Mouse (Mus musculus) frontal cortex, postnatal 14 days (tissue): ENCODE measurements around the gene Agbl4.

Experiments used
- DNase-seq, 2 experiments: peaks; one replicate each; pipeline ENCODE4 v3.0.0; 2022; ENCODE audit warnings: low spot score in 2 of 2

The Agbl4 gene

DNA sequence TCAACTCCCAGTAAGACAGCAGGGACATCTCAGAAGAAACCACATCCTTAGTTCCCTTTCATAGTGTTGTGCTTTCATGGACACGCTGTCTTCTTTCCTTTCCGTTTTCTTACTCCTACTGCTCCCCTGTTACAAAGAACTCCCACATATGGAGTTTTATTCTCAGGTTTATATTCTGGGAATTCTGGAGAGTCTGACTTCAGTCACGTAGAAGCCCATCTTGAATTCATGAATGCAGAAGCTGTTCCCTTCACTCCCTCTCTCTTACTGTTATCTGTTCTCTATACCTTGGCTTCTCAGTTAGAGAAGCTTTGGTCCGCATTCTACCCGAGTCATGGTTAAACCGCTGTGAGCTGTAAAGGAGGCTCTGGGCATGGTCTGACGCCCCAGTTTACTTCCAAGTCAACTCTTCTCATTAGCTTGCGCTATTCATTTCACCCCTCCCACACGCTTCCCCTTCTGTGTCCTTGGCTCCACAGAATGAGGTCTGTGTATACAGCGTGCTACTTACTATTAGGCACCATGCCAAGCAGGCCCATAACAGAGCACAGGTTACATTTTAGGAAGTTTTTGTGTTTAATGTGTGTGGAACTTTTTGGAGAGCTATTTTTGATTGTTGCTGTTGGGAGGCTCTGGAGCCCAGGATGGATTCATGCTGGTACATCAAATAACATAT, 1186.2 kb downstream of the Agbl4 start:
- no peak for DNase-seq

GRCm38 (mm10) chr4:111584286-111584685, 1186.8 kb downstream of the Agbl4 start:
- no peak for DNase-seq

DNA sequence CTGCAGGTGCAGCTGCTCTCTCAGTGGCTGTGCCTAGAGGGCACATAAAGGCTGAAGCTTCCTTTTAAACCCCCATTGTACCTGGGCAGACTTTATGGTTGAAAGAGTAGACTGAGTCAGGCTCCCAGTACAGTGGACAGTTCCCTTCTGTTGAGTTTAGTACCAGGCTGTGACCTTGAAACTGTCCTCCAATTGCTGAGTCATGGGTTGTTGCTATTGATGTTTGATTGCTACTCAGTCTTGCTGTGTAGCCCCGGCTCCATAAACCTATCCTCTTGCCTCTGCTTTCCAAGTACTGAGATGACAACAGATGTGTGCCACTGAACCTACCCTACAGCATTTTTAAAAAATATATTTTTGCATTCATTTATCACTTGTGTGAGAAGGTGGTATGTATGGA, 1190.8 kb downstream of the Agbl4 start:
- no peak for DNase-seq

DNA sequence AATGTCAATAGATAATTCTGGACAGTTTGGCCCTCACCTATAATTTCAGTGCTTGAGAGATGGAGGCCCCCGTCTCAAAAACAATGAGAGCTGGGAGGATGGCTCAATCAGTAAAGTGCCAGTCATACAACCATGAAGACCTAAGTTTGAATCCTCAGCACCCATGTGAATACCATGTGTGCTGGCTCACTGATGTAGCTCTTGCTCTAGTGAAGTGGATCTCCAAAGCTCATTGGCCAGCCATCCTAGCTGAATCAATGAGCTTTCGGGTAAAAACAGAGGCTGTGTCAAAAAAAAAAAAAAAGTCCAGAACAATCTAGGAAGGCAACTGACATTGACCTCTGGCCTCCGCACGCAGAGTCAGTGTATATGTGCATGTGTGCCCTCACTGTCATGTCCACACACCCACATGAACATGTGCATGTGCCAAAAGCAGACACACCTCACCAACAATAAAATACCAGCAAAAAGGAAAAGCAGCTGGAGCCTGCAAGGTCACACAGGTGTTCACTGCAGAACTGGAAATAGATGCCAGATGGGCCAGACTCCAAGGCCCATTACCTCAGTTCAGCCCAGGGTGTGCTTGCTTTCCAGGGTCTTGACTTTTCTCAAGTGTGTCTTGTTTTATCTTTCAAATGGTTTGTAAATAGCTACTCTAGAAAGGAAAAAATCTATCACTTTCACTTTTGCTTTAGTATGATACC, 1192.2 kb downstream of the Agbl4 start:
- no peak for DNase-seq

DNA sequence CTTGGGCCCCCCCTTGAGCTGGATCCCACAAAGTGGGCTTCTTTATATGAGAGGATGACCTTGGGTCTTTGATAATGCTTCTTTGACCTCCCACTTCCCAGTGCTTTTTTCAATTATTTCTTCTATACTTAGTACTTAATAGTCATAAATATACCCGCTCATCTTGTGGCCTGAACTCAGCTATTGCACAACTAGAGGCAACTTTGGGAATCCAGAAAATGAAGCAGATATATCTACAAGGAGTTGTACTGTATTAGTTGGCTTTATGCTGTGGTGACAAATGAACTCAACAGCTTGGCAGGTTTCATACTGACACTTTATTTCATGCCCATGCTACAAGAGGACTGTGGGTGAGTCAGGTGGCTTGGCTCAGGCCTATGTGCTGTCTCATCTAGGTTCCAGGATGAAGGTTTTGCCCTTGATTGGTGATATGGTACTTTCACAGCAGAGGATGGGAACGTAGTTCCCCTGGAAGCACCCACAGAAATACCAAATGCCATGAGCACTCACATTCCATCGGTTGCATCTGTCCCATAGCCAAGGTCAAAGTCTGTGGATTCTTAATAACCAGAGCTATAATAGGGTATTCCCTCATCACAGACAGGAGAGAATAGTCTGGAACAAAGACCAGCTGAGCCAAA, 1197.3 kb downstream of the Agbl4 start:
- no peak for DNase-seq

- DNase-seq, result peak in 1 of 2 experiments; percentile 42
Measured at GRCm38 (mm10) chr4:111597249-111597661, 1199.8 kb downstream of the Agbl4 start.

GRCm38 (mm10) chr4:111597986-111598385, 1200.5 kb downstream of the Agbl4 start:
- no peak for DNase-seq

DNA sequence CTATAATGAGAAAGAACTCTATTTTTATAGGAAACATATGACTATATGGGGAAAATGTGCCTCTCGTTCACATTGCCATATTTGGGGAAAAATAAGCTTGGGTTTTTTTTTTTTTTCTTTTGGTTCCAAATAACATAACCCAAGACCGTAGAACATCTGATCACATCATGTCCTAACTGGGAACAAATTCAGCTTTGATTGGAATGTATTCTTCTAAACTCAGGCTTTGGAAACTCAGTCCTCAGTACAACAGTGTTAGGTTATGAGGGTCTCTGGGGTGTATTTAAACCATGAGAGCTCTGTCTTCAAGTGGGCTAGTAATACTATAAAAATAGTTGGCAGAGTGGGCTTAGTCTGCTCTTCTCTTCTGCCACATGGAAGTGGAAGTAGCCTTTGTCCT, 1205.7 kb downstream of the Agbl4 start:
- no peak for DNase-seq

DNA sequence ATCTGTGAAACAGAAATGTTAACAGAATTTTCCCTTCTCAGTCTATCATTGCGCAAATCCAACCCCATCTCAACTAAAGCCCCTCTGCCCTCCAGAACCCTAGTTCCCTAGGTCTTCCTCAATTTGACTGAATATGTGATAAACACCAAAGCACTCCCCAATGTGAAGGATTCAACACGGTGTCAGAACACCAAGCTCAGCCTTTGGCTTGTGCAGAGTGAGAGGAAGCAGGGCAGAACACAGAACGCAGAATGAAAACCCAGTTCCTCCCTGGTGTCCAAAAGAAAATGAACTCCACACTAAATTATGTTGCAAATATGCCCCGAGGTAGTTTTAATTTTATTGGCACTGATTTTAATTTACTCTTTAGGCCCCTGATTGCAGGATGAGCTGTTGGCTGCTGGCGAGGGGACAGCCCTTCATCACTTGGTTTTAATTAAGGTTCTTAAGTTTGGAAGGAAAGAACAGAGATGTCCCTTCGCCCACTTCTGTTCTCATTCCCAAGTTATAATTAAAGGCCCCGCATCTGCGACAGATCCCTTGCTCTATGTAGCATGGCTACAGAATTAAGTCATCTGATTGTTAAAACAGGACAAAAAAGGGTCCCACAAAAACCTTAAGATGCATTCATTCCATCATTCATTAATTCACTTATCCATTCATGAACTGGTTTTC, 1210.5 kb downstream of the Agbl4 start:
- no peak for DNase-seq

GRCm38 (mm10) chr4:111621865-111622264, 1224.4 kb downstream of the Agbl4 start:
- DNase-seq, result no peak

- no peak for DNase-seq
Measured at GRCm38 (mm10) chr4:111624914-111625313, 1227.5 kb downstream of the Agbl4 start.

DNA sequence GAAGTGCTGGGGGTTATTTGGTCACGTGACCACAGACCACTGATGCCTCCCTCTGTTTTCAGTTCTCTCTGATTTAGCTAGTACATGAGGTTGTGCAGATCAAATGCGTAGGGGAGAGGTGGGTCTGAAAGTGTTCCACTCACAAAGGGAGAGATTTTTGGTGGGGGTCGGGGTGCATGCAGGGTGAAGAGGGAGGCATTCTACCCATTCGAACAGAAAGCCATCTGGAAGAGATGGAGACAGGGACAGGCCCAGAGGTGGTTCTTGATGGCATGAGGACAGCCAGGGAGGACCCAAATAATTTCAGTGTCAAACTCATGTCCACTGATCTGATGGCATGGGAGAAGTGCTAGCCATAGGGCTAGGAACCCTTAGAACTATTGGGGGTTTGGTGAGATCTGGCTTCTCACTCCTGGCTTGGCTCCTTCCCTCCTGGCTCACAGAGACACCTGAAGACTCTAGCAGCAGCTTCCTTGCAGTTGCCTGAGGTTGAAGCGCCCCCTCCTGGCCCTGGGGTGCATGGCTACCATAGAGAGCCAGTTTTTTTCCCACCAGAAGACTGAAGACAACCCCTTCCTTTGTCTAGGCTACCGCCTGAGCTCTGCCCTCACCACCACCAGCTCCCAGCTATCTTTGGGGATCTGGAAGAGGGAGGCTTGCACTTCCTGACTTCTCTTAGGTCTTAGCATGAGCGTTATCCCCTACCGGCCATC, 1228.8 kb downstream of the Agbl4 start:
- DNase-seq, result peak; percentile 61 to 83

DNA sequence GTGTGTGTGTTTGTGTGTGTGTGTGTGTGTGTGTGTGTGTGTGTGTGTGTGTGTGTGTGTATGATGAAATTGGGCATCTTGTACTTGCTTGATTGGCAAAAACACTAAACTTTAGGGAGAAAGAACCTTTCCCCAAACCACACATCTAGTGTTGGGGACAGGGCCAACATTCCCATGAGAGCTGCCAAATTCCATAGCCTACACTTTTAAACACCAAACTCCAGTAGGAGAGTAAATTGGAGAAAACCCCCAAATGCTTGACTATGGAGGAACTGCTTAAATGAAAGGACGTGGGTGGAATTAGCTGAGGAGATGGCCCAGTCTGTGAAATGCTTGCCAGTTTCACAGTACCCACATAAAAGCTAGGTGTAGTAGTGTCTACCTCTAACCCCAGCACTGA, 1235.2 kb downstream of the Agbl4 start:
- DNase-seq, result no peak

GRCm38 (mm10) chr4:111635538-111636124, 1238.2 kb downstream of the Agbl4 start:
- DNase-seq, result no peak

GRCm38 (mm10) chr4:111638948-111639708, 1241.7 kb downstream of the Agbl4 start:
- DNase-seq, result no peak

- no peak for DNase-seq
Measured at GRCm38 (mm10) chr4:111645117-111645830, 1247.8 kb downstream of the Agbl4 start.

- DNase-seq, result peak in 1 of 2 experiments; percentile 25
Measured at GRCm38 (mm10) chr4:111645831-111646166, 1248.3 kb downstream of the Agbl4 start.

GRCm38 (mm10) chr4:111653451-111653850, 1256.0 kb downstream of the Agbl4 start:
- no peak for DNase-seq

DNA sequence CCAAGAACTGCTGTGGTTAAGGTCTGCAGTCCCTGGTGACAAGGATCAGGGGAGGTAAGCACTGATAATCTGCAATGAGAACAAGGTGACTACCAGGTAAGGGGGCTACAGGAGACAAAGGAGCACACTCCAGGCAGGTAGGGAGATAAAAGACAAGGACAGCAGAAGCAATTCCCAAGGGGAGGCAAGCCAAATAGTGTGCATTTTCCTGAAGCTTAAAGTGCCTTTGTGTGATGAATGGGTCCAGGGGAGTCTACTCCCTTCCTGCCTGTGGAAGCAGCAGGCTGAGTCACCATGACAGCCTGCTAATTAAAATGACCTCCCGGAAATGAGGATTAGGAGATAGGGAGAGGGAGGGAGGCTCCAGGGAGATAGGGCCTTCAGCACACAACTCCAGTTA, 1266.3 kb downstream of the Agbl4 start:
- no peak for DNase-seq

- DNase-seq, result no peak
Measured at GRCm38 (mm10) chr4:111664146-111664545, 1266.7 kb downstream of the Agbl4 start.
